Mouse (Mus musculus) heart, adult 2 months (tissue): ENCODE measurements at regions not wholly inside any gene's neighbourhood (a gene's known extent, or its start where the extent isn't known, plus 50 kb on each side); places are given as distances from the start of the nearest gene placed in this dataset.

Experiments
- CTCF ChIP-seq: fragments of 200-600 bp; IDR thresholded peaks from 2 replicates; pipeline ENCODE4 v1.8.1; 2022; ENCODE audit warnings: antibody characterized with exemption, mild to moderate bottlenecking, moderate library complexity
- EP300 ChIP-seq: fragments of 200-500 bp; IDR thresholded peaks from 2 replicates; pipeline ENCODE4 v1.6.1; 2011; ENCODE audit warnings: low read depth, low read length, control low read depth; ENCODE audit not compliant: insufficient read depth
- POLR2A ChIP-seq: fragments of 200-500 bp; IDR thresholded peaks from 2 replicates; pipeline ENCODE4 v1.6.1; 2011; ENCODE audit warnings: mild to moderate bottlenecking, low read depth, low read length, control low read depth; ENCODE audit not compliant: insufficient read depth

DNA sequence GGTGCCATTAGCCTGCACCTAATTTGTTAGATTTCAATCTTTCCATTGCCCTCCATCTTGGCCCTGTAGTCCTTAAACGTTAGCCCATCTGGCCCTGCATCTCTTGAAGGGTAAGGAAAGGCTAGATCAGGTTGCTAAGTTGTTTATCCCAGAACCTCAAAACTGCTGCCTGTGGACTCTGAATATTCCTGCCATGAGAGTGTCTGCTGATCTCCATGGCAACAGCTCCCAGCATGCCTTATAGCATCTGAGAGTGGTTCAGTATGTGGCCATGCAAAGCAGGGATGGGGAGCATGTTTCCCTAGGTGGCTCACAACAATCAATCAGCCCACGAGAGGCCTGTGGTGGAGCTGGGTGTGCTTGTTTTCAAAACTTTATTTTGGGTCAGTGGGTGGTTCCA lies 346.3 kb downstream of the Rps24 start:
- TF ChIP-seq CTCF (no peak), POLR2A (no peak), EP300 (no peak)
